Mouse (Mus musculus): Measurements from ENCODE around the gene Igbp1.

Gene Igbp1

DNA sequence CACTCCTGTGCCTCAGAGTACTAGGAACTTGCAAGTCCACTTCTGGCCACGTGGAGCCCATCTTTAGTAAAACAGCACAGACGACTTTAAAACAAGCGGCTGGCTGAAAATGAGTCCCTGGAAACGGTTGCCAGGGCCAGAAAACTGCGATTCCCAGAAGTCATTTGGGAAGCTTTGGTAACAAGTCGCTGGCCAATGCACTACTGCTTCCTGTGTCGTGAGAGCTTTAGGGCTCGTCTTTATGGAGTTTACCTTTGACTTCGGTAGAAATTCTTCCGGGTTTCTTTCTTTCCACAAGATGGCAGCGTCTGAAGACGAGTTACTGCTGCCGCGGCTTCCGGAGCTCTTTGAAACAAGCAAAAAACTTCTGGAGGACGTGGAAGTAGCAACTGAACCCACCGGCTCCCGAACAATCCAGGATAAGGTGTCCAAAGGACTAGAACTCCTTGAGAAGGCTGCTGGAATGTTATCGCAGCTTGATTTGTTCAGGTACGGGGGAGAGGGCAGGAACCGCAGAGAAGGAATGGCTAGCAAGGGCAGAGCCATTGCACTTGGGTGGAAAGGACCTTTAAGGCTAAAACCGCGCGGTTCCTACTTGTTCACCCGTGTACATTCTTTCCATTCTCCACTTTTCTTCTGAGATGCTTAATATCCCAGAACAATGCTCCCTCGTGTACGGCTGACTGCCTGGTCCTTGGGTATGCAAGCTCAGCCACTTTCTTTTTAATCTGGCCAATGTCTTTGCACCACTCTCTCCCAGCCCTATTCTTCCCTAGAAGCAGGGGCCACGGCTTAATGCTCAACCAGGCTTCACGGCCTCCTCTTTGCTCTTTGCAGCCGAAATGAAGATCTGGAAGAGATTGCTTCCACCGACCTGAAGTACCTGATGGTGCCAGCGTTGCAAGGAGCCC is at the start of gene Igbp1:
Igbp1 (plus strand) TSS at position 224 of the 911 bp plus-strand sequence.
- DNase-seq, result peak; percentile 58

GRCm38 (mm10) chrX:100468047-100468446 is 26.0 kb upstream of the Igbp1 start:
- DNase-seq, result no peak

DNA sequence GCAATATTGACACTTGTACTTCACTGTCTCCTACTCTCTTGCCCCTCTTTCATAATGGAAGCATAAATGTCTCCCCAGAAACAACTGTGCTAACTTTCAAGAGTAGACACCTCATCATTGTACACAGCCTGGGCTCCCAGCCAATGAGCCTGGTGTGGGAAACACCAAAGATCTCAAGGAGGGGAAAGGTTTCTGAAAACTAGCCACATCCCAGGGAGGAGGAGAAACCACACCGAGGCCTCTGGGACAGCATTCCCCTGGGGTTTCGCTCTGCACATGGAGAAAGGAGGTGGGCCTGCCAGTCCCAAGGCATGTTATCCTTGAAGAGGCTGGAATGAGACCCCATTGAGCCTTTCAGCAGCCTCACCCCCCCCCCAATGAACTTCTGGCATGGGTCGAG is 24.0 kb upstream of the Igbp1 start:
- no peak for DNase-seq

DNA sequence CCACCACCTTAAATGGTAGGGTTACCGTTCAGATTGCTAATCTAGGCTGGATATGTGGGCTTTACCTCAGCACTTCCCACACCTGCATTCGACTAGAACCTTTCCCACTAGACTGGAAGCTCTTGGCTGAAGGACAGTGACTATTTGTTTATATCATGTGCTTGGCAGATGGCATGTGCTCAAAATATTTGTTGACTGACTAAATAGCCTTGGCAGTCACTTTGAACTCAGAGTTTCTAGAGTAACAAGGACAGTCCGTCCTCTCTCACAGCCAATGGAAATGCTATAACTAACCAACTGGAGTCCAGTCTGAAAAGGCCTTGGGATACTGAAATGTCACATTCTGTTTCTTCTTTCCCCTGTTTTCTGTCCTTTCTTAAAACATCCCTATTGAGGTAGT is 22.6 kb upstream of the Igbp1 start:
- no peak for DNase-seq

DNA sequence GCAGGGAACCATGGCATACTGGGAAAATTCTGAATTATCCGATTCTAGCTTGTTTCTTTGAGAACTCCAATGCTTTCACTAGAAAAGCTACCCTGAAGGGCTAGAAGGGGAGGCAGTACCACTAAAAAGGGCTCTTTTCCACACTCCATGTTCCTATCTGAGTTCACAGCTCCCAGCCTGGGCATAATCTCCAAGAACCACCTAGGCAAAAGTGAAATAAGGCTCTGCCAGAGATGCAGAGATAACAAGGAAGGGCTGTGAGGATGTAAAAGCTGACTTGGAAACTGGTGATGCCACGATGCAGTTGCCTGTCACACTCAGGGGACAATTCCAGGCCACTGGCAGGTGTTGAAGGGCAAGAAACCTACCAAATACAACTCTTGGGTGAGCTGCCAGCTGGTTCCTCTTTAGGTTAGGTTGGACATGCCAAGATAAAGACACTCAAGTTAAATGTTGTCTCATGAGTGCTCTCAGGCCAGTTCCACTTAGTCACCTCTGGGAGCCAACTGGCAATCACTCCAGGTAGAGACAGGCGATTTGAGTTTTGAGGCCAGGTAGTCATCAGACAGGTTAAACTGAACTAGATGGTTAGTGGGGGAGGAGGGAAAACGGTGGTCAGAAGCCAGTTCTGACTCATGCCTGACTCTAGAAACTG is 18.4 kb upstream of the Igbp1 start:
- DNase-seq, result no peak

DNA sequence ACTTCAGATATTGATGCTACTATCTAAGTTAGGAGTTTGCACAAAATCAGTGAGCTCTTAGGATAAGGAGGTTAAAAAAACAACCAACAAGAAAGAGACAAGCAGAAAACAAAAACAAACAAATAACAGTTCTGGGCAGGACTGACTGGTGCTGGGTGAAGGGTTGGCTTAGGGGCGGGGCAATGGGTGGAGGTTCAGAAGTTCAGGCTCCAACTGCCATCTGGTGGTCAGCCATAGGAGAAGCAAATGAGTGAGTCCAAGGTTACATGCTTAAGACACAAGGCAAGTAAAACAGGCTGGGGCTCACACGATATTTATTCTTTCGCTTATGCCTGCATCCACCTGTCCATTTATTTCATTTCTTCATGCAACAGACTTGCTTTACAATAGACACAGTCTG is 13.8 kb upstream of the Igbp1 start:
- peak; percentile 73 for DNase-seq

DNA sequence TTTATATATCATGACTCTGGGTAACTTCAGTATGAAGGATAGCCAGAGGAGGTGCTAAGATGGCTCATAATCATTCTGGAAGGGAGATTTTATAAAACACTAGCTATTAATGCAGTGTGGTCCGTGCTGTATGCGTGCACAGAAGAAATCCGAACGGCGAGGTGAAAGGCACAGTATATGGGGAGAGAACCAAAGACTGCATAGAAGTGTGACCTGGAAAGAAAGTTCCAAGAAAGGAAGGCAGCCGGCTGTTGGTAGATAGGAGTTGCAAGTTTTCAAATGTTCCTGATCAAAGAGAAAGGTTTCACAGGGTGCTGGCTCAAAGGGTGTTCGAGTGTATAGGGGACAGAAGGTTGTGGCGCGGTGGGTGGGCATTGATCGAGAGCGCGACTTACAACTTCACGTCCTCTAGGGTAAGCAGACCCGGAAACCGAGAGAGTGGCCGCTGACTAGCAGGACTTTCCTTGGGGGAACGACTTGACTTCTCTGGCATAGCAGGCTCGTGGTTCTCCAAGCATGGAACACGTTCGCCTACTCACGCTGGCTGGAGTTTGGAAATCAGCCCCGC is 507 bp upstream of the Igbp1 start:
- no peak for DNase-seq

- DNase-seq, result no peak
Measured at GRCm38 (mm10) chrX:100504175-100504851, 10.2 kb downstream of the Igbp1 start.

DNA sequence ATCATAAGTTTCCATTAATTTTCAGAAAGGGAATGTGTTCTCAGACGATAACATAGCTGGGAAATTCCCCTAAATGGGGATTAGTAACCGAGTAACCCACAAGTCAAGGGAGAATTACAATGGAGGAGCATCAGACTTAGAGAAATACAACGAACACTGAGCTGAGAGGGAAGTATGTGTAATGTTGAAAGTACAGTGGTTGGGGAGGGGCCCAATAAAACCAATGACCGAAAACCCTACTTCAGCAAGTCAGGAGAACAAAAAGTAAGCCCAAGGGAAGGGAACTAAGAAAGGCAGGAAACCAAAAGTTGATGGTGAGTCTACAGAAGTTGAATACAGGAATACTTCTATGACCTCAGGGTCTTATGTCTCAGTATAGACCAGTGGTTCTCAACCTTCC is 14.1 kb downstream of the Igbp1 start:
- no peak for DNase-seq

DNA sequence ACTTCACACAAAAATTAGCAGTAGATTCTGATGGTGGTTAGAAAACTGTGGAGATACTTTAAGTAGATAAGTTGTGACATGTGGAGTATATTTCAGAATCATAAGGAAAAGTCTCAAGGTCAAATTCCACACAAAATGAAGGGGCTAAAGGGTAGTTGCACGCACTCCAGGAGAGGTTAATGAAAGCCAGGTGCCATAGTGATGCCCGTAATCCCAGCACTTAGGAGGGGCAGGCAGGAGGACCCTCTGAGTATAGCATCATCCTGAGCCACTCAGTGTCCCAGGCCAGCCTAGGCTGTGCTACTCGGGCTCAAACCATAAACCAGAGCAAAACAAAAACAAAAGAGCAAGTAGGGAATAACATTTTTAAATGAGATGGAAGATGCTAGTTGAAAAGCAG is 15.8 kb downstream of the Igbp1 start:
- no peak for DNase-seq

DNA sequence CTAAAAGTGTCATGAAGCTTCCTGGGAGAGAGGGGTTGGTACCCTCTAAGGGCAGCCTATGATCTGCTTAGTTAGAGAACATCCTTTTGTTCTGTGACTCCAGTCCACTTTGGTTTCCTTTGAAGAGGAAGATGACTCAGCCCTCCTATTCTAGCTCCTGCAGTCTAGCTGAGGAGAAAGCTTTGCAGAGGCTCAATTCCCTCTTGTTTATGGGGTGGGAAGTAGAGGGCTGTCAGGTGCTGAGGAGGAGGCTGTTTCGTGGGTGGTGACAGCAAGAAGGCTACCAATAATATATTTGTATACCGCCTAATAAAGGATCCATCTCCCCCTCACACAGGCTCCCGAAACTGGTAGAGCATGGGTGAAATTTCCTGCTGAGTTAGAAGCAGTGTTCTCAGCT is 22.6 kb downstream of the Igbp1 start:
- no peak for DNase-seq

DNA sequence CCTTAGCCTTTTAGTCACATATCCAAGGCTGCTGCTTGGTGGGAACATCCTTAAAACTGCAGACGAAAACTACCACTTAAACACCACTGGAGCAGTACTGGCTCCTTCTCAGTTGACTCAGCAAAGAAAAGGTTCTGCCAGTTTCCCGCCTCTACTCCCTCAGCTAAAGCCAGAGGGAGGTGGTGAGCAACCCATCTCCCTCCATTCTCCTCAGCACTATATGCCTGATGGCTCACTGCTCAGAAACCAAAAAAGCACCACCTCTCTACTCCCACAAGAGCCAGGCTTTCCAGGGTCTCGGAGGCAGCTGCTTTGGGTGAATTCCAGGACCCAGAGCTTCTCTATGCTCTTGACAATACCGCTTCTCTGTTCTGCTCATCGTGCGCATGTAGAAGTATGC is 23.5 kb downstream of the Igbp1 start:
- DNase-seq, result no peak

DNA sequence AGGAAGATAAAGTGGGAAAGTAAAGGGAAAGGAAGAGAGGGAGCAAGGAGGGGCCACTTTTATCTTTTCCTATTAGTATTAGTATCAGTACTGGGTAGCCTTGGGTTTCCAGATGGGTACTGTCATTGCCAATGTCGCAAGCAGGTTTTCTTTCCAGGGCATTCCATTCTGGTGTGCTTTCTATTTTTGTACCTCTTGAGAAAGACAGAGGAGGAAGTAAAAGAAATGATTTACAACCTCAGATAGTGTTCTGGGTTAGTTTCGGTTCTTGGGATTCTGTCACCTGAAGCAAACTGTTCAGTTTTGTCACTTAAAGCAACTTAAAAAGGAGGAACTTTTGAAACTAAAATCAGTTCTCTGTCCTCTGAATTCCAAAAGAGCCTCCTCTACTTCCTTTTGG is 24.4 kb downstream of the Igbp1 start:
- no peak for DNase-seq

- DNase-seq, result no peak
Measured at GRCm38 (mm10) chrX:100524471-100524870, 30.4 kb downstream of the Igbp1 start, which contains the start of gene Dgat2l6. Gene Dgat2l6, plus strand, starts transcription at chrX:100524838.

GRCm38 (mm10) chrX:100556026-100556425 is 61.9 kb downstream of the Igbp1 start:
- DNase-seq, result no peak

GRCm38 (mm10) chrX:100565696-100566095 is 71.6 kb downstream of the Igbp1 start:
- DNase-seq, result no peak

All from thymus, postnatal 4 days (tissue).